Mouse (Mus musculus) heart, embryonic 16.5 days (tissue): ENCODE measurements around the gene B4galnt3. TPM values are rescaled to one million over a fixed set of nuclear protein-coding genes. Genes with fewer than 3 reads are reported as not detected.
A peak's percentile ranks its signal among the peaks of the same experiment; 100 is the strongest.

Source experiments
- ATAC-seq: fragments of 200-750 bp; cut with Nextera tagmentation; replicated peaks from 2 replicates; pipeline ENCODE4 v1.8.0; 2017; ENCODE audit warnings: moderate number of reproducible peaks; ENCODE audit not compliant: insufficient read depth, low FRiP score; ENCODE audit errors: extremely low read depth
- H3K27ac ChIP-seq: fragments of 300-500 bp; sonication (generic); 2 replicates; pipeline ENCODE4 v1.5.1; 2014; ENCODE audit warnings: mild to moderate bottlenecking, low read length, control low read depth, moderate library complexity
- H3K27me3 ChIP-seq: fragments of 300-500 bp; sonication (generic); 2 replicates; pipeline ENCODE4 v1.6.1; 2014; ENCODE audit warnings: low read length, mixed read lengths; ENCODE audit not compliant: control insufficient read depth, insufficient read depth
- H3K36me3 ChIP-seq: fragments of 300-500 bp; sonication (generic); 2 replicates; pipeline ENCODE4 v1.6.1; 2014; ENCODE audit not compliant: control insufficient read depth, insufficient read depth
- H3K4me1 ChIP-seq: fragments of 300-500 bp; sonication (generic); 2 replicates; pipeline ENCODE4 v1.6.1; 2014; ENCODE audit warnings: low read length, mixed read lengths; ENCODE audit not compliant: control insufficient read depth, insufficient read depth
- H3K4me2 ChIP-seq: fragments of 300-500 bp; sonication (generic); 2 replicates; pipeline ENCODE4 v1.6.1; 2014; ENCODE audit warnings: low read depth, mild to moderate bottlenecking, control low read depth, low read length
- H3K4me3 ChIP-seq: fragments of 300-500 bp; sonication (generic); 2 replicates; pipeline ENCODE4 v1.5.1; 2014; ENCODE audit warnings: mild to moderate bottlenecking, control low read depth, low read length
- H3K9ac ChIP-seq: fragments of 300-500 bp; sonication (generic); 2 replicates; pipeline ENCODE4 v1.6.1; 2014; ENCODE audit warnings: low read length, control low read depth
- H3K9me3 ChIP-seq: fragments of 300-500 bp; sonication (generic); replicated peaks from 2 replicates; pipeline ENCODE4 v1.6.1; 2016; ENCODE audit warnings: low read length; ENCODE audit not compliant: control insufficient read depth
- WGBS: fragments of 180-500 bp; shearing (Covaris S2); extraction: QIAGEN DNeasy Blood & Tissue Kit; methylation state at CpG from one replicate; pipeline ENCODE4 v1.1.7; 2014; 5-methylcytosine and 5-hydroxymethylcytosine counted together
- polyA plus RNA-seq: library from polyadenylated mRNA; unstranded; fragments of >200 nt; fragmentation: Nextera tagmentation; extraction: Ambion mirVana; gene quantifications from 2 replicates; pipeline ENCODE4 v1.2.1, GENCODE M21; 2015

Gene B4galnt3
- polyA plus RNA-seq, 1 experiment from 2014 or later, result 0.20 TPM

DNA sequence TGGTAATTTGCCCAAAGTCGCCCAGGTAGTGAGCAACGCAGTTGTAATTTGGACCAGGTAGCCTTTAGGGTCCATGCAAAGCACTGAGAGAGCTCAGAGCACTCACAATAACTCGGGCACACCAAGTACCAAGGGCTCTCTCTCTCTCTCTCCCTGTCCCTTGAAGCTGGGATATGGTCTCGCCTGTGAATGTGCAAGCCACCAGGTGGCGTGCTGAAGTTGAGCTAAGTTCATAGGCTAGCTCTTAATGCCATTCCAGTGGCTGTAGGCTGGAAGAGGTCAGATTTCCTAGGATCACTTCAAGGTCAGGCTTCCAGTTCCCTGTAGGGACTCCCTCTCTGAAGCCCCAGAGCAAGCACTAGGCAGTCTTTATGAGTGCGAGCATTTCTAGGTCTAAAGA is 71.7 kb downstream of the B4galnt3 start:
- Histone ChIP-seq H3K9me3 (no peaks in the 10 kb centered on the region), H3K9ac (no peak overlapping the region), H3K4me3 (no peak overlapping the region), H3K4me2 (no peak overlapping the region), H3K27ac (no peak overlapping the region), H3K36me3 (no peaks in the 10 kb centered on the region), H3K27me3 (no peaks in the 10 kb centered on the region), H3K4me1 (peaks cover 6% of the 10 kb centered on the region; the same call in 1 of the 2 replicates)
- no peak for ATAC-seq
- WGBS, result 25% methylated on average over 6 of the region's 6 CpGs

DNA sequence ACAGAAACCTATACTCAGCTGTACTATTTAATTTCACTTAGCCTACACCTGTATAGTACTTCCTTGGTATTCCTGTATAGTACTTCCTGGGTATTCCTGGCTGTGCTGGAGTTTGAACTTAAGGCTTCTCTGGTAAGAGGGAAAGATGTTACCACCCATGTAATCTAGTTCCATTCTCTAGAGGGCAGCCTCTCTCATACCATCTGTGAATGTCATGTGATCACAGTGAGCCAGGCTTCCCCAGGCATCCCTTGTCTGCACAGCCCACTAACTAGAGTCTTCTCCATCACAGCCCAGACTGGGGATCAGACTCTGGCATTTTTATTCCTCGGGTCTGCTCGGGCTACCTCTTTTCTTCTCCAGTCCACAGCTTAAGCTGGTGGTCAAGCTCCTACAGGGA is 75.1 kb downstream of the B4galnt3 start:
- no peaks in the 10 kb centered on the region for H3K4me1 ChIP-seq
- H3K9me3 ChIP-seq, result no peaks in the 10 kb centered on the region
- H3K36me3 ChIP-seq, result no peaks in the 10 kb centered on the region
- H3K27ac ChIP-seq, result no peak overlapping the region
- no peaks in the 10 kb centered on the region for H3K27me3 ChIP-seq
- no peak overlapping the region for H3K4me2 ChIP-seq
- H3K4me3 ChIP-seq, result no peak overlapping the region
- 75% methylated on average over 2 of the region's 2 CpGs for WGBS
- ATAC-seq, result no peak
- no peak overlapping the region for H3K9ac ChIP-seq

DNA sequence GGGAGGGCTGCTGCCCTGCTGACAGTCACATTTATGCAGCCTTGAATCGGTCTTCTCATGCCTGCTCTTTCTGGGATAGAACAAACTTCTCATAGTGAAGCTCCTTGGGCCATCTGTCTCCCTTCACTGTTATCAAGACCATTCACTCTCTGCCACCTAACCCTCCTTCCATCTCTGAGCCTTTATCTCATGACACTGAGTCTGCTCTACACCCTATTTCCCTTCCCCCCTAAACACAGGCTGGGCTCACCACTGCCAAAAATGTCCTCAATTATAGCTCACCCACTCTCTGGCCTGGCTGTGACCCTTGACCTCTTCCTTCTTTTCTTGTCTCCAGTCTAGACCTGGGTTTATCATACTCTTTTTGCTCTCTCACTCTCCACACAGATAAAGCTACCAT is 77.7 kb downstream of the B4galnt3 start:
- Histone ChIP-seq H3K9me3 (no peaks in the 10 kb centered on the region), H3K36me3 (no peaks in the 10 kb centered on the region), H3K9ac (no peak overlapping the region), H3K4me1 (no peaks in the 10 kb centered on the region), H3K27ac (no peak overlapping the region), H3K4me2 (no peak overlapping the region), H3K27me3 (no peaks in the 10 kb centered on the region), H3K4me3 (no peak overlapping the region)
- 53% methylated on average over 1 of the region's 1 CpGs for WGBS
- ATAC-seq, result no peak

DNA sequence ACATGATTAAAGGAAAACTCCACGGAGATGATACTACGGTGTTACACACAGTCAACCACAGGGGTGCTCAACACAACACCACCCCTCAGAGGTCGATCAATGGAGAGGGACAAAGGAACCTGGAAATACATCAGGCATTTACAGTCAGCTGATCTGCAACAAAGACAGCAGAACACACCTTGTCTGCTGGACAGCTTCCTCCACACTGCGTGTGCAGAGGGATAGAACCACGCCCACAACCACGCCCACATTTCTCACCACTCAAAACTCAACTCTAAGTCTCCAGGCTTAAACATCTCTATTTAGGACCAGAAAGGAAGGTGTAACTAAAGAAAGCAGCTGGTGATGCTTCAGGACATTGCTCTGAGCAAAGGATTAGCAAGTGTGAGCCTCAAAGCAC is 82.8 kb downstream of the B4galnt3 start:
- 71% methylated on average over 6 of the region's 6 CpGs for WGBS

DNA sequence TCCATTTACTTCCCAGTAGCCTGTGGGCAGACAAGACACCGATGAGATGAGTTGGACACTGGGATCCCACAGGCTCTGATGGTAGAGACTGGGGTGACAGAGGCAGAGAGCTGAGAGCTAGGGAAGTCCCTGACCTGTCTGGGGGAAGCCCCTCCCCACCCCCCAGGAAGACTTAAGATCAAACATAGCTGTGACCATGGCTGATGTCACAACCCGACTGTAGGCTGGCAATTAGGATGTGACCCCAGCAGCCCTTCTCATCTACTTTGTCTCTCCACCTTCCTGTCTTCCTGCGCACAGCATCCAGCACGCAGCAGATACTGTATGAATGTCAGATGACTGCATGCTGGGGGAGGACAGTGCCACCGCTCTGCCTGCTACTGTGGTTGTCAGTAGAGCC is 87.8 kb downstream of the B4galnt3 start:
- no peak overlapping the region for H3K27ac ChIP-seq
- no peaks in the 10 kb centered on the region for H3K4me1 ChIP-seq
- no peaks in the 10 kb centered on the region for H3K27me3 ChIP-seq
- H3K9ac ChIP-seq, result no peak overlapping the region
- WGBS, result 79% methylated on average over 5 of the region's 5 CpGs
- H3K36me3 ChIP-seq, result no peaks in the 10 kb centered on the region
- no peaks in the 10 kb centered on the region for H3K9me3 ChIP-seq
- no peak overlapping the region for H3K4me2 ChIP-seq
- H3K4me3 ChIP-seq, result no peak overlapping the region
- no peak for ATAC-seq

More for the DNA sequence above, 82.8 kb downstream of the B4galnt3 start:
- H3K4me2 ChIP-seq, result no peak overlapping the region
- H3K27me3 ChIP-seq, result no peaks in the 10 kb centered on the region
- no peak overlapping the region for H3K4me3 ChIP-seq
- H3K4me1 ChIP-seq, result no peaks in the 10 kb centered on the region
- H3K27ac ChIP-seq, result no peak overlapping the region
- ATAC-seq, result no peak
- H3K9ac ChIP-seq, result no peak overlapping the region
- no peaks in the 10 kb centered on the region for H3K36me3 ChIP-seq
- no peaks in the 10 kb centered on the region for H3K9me3 ChIP-seq

DNA sequence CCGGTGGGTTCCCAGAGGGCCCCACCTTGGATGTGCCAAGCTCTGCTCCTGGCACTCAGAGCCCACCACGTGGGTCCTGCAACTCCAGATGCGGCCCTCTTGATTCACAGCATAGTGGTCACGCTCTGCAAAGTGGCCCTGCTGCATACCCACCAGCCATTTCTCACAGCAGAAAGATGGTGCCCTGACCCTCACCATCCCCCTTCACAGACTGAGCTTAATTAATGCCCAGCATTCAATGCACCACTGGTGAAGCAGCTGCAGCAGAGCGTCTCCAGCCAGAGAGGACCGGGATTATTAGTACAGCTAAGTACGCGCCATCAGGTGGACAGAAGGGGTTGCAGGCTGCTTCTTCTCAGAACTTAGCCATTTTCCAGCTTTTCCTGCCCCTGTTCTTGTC is 92.0 kb downstream of the B4galnt3 start:
- Histone ChIP-seq H3K4me1 (no peaks in the 10 kb centered on the region), H3K9me3 (no peaks in the 10 kb centered on the region), H3K27ac (no peak overlapping the region), H3K4me3 (no peak overlapping the region), H3K27me3 (no peaks in the 10 kb centered on the region), H3K9ac (no peak overlapping the region), H3K4me2 (no peak overlapping the region), H3K36me3 (no peaks in the 10 kb centered on the region)
- ATAC-seq, result no peak
- 88% methylated on average over 8 of the region's 8 CpGs for WGBS

DNA sequence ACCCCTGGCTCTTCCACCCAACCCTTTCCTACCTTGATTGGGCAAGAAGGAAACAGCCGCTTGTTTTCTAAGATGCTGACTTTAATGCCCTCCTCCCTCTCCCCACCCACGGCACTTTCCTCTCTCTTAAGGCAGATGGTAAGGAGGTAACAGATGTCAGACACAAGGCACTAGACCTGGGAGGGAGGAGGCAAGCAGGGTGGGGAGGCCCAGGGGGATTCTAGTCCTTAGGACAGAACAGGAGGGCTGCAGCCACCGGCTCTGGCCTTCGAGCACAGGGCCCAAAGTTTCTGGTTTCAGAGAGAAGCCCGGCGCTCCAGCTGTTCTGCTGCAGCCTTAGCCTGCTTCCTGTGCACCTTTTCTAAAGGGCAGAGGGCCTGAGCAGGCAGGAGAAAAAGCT is 92.4 kb downstream of the B4galnt3 start:
- Histone ChIP-seq H3K27me3 (no peaks in the 10 kb centered on the region), H3K4me1 (no peaks in the 10 kb centered on the region), H3K4me3 (no peak overlapping the region), H3K27ac (no peak overlapping the region), H3K9me3 (no peaks in the 10 kb centered on the region), H3K36me3 (no peaks in the 10 kb centered on the region), H3K9ac (no peak overlapping the region), H3K4me2 (no peak overlapping the region)
- 64% methylated on average over 6 of the region's 6 CpGs for WGBS
- ATAC-seq, result no peak

DNA sequence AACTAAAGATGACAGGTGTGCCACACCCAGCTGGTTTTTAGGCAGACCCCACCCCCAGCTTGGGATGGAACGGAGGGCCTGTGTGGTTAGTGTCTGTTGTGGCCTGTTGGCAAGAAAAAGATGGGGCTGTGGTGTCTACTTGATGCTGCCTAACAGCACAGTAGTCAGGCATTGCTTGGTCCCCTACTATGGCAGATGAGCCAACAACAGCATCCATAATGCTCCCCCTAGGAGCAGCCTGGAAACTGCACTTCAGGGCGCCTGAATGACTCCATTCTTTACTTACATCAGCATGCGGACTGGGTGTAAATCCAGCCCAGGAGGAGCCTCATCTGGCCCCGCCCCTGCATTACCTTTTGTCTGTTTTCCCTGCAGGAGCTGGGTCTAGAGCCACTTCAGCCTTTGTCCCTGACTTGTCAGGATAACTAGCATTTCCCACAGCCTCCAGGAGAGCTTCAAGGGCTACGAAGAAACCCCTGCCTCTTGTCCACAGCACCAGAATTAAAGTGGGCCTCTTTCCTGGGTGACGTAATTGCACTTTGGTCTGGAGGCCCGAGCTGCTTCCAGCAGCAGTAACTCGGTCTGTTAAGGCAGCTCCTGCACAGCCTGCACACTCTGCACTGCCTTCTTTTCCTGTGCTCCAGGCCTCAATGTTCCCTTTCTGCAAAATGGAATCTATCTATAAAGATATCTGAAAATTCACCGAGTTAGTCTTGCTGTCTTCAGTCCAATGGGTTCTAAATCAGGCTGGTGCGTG is 94.5 kb downstream of the B4galnt3 start:
- Histone ChIP-seq H3K4me3 (no peak overlapping the region), H3K9ac (no peak overlapping the region), H3K4me2 (no peak overlapping the region), H3K27me3 (no peaks in the 10 kb centered on the region), H3K27ac (no peak overlapping the region), H3K36me3 (no peaks in the 10 kb centered on the region), H3K9me3 (no peaks in the 10 kb centered on the region), H3K4me1 (no peaks in the 10 kb centered on the region)
- 54% methylated on average over 10 of the region's 10 CpGs for WGBS
- ATAC-seq, result no peak

DNA sequence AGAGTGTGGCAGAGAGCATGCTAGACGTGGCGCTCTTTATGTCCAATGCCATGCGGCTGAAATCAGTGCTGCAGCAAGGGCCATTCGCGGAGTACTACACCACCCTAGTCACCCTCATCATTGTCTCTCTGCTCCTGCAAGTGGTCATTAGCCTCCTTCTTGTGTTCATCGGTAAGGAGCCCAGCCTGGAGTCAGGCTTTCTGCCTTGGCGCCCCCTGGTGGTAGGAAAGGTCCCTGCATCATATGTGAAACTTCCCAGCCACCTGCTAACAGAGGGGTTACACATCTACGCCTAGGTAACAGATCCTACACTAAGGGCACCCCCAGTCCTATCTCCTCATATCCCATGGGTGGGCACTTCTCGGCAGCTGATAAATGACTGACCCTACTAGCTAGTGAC is 96.4 kb downstream of the B4galnt3 start:
- 30% methylated on average over 9 of the region's 9 CpGs for WGBS
- no peak overlapping the region for H3K9ac ChIP-seq
- ATAC-seq, result 0 out of 2 replicates have a peak, but pooled peaks have one; percentile 5
- peaks cover 2% of the 10 kb centered on the region for H3K4me1 ChIP-seq
- no peak overlapping the region for H3K27ac ChIP-seq
- no peak overlapping the region for H3K4me2 ChIP-seq
- H3K27me3 ChIP-seq, result no peaks in the 10 kb centered on the region
- no peaks in the 10 kb centered on the region for H3K9me3 ChIP-seq
- no peak overlapping the region for H3K4me3 ChIP-seq
- no peaks in the 10 kb centered on the region for H3K36me3 ChIP-seq
